Mouse (Mus musculus) CD4-positive, CD25-positive, alpha-beta regulatory T cell, adult 9 weeks (primary cell): ENCODE data around the gene Bcr. TPM values are rescaled to one million over a fixed set of nuclear protein-coding genes. Genes with fewer than 3 reads are reported as not detected.

Source experiments
- polyA plus RNA-seq: library from polyadenylated mRNA; unstranded; fragments of 100-300 nt; shearing (Covaris generic); gene quantifications from one replicate; pipeline ENCODE4 v1.2.1, GENCODE M21; 2017

The Bcr gene
- polyA plus RNA-seq: 2.3 TPM

DNA sequence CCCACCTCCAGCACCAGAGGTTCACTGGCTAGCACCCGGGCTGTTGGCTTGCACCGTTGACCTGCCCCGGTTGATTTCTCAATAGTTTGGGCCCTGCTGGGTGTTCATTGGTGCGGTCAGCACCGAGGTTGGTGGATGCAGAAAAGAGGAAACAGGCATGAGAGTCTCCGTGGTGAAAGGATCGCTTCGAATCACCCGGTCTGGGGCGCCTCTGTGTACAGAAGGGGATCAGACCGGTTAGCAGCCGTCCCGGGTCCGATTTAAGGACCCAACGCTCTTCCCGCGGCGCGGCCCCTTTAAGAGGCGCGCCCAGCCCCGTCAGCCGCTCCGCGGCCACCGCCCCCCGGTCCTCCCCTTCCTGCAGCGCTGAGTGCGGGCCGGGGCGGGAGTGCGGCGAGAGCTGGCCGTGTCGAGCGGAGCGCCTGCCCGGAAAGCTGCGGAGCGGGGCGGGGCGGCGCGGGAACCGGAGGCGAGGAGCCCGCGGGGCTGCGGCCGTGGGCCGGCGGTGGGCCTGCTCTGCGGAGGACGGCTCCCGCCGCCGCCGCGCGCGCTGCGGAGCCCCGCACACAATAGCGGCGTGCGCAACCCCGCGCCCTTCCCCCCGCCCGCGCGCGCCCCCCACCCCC, at the start of gene Bcr:
Bcr (plus strand) TSS at position 376 of the 626 bp plus-strand sequence.

DNA sequence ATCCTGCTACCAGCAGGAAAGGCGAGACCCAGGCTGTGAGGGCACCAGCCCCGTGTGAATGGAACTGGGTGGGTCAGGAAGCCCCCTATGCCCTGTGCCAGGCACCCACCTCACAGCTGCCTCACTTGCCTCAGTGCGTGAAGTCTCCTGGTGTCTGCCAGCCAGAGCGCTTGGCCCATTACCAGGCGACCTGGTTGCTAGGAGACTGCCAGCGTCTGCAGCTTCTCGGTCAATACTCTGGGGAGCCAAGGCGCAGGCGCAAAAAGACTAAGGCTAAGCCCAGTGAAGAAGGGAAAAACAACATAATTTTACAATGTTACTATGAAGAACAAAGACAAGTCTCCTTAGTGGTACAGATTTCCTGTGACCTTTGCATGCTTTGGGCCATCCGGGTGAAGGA, 28.0 kb upstream of the Bcr start, which contains the start of gene Rsph14:
Rsph14 (minus strand) TSS at position 192 of the 400 bp plus-strand sequence.

DNA sequence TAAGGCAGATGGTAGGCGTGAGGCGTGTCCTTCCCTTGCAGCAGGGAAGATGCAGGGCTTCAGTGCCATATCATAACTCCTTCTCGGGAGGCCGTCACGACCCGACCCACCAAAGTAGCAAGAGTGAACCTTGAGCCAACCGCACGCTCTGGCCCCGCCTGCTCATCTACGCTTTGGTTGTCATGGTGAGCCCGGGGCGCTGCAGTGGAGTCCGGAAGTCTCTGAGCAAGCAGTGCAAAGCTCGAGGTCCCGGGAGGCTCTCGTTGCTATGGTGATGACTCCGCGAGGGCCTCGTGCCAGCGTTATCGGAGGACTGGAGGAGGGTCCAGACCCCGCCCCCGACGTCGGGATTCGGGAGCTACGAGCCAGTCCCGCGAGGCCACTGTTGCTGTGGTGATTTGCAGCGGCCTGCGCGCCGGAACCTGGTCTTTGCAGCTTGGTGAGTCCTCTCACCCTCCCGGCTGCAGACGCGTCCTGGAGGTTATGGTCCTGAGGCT, 23.5 kb upstream of the Bcr start, which contains the start of gene Rab36:
Rab36 (plus strand) TSS at position 176 of the 497 bp plus-strand sequence.

DNA sequence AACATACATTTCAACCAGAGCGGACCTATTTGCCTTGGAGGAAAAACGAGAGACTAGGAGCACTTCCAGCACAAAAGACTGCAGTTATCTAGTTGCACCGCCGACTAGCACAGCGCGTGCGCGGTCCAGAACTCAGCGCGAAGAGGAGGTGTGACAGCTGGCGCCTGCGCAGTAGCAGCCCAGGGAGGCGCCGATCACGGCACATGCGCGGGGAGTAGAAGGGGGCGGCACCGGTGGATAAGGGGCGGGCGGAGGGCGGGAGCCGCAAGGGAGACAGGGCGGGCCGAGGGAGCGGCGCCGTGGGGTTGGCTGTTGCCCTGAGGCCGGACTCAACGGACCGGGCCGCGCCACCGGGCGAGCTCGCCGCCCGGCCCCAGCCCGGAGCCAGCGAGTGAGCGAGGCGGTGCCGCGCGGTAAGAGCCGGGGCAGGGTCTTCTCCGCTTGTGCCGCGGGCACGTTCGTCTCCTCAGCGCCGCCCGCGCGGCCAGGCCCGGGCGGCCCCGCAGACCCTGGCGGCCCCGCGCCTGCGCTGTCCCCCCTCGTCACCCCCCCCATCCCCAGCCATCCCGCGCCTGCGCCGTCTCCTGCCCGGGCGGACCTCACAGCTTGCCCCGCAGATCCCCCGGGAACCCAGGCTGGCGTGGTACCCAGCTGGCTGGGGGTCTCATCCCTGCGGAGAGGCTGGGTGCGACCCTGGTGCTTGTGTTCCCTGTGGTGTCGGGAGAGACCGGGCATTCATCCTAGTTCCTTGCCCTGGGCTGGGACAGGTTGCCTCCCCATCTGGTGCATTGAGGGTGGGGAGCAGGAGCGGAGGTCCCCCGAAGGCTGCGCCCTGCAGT, 151.6 kb downstream of the Bcr start, which contains the start of gene Specc1l:
Specc1l (plus strand) TSS at position 267 of the 839 bp plus-strand sequence.

Other genes starting within 250 kb of the Bcr start
- gene Gnaz, start 93.4 kb upstream of the Bcr start, polyA plus RNA-seq: not detected
- not detected for gene Rsph14, start 28.0 kb upstream of the Bcr start, polyA plus RNA-seq
- gene Rab36, start 23.5 kb upstream of the Bcr start, polyA plus RNA-seq: 2.2 TPM
- 17.4 TPM for gene Specc1l, start 151.5 kb downstream of the Bcr start, polyA plus RNA-seq